Mouse (Mus musculus): ENCODE data around the gene 2310061I04Rik. TPM values are rescaled to one million over a fixed set of nuclear protein-coding genes. Genes with fewer than 3 reads are reported as not detected.
"Not testable (repeated sequence)": the region's sequence is repeated elsewhere in the genome, so short reads cannot be mapped to it uniquely, and the experiment has no call there.

Gene 2310061I04Rik
- polyA plus RNA-seq (2012; rRNA removed) (53.9 and 68.4 TPM in 2 replicates), polyA plus RNA-seq (2014; fragmentation: Nextera tagmentation; extraction: Ambion mirVana) (20.6 and 20.7 TPM in 2 replicates)

DNA sequence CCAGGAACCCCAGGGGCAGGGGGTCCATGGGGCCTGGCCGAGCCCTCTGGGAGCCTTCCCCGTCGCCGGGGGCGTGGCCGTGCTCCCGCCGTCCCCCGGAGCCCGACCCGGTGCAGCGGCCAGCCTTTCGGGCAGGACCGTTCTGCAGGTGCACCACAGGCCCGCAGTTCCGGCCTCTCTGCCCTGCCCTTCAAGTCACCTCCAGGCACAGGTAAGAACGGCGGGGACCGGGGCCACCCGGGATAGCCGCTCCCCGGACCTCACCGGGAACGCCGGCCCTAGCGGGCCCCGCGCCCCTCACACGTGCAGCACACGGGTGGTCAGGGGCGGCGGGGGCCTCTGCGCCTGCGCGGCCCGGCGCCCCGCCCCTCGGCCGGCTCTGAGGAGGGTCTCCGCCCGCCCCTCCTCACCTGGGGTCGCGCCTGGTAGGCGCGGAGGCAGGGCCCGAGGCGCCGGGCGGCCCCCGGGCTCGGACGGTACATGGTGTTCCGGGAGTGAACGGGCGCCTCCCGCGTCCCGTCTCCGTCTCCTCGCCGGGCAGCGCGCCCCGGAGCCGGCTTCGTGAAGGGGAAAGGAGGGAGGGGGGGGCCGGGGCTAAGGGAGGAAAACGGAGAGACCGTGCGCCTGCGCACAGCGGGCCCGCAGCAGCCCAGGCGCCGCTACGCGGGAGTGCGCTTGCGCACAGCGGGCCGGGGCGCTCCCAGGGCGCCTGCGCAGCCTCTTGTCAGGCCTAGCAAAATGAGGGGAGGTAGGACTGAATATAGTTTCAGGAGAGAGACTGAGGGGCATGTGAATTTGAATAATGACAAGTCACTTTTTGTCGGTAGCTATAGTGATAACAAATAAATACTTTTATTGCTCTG, at the start of gene 2310061I04Rik:
2310061I04Rik (minus strand) TSS at position 651 of the 863 bp plus-strand sequence.
- H3K4me1 ChIP-seq (ENCODE audit: control insufficient read depth, insufficient read depth, low read length): 0 out of 2 replicates have a peak, but pooled peaks cover 11% of the 10 kb centered on the region
- no peaks in the 10 kb centered on the region for H3K9me3 ChIP-seq (ENCODE audit: control insufficient read depth, low read length)
- H3K9ac ChIP-seq (ENCODE audit: low read depth, low read length, severe bottlenecking): peak within 1 kb of the TSS; percentile 80
- TF ChIP-seq POLR2A (IDR thresholded peaks at IDR 0.05; ENCODE audit: borderline replicate concordance, extremely low read depth, insufficient read depth, insufficient read length): no peak
- H3K27me3 ChIP-seq (ENCODE audit: control insufficient read depth, insufficient read depth, low read length): no peaks in the 10 kb centered on the region
- peak within 1 kb of the TSS; percentile 84 for H3K27ac ChIP-seq (replicated peaks; ENCODE audit: low read depth, low read length)
- peak within 1 kb of the TSS; percentile 79 for H3K4me3 ChIP-seq (replicated peaks; ENCODE audit: low read length)
- WGBS: 0% methylated on average over 40 of the region's 86 CpGs
- peaks cover 61% of the 10 kb centered on the region for H3K36me3 ChIP-seq (ENCODE audit: control insufficient read depth, insufficient read depth, low read length)
- DNase-seq (ENCODE audit: low spot score) (peak; percentile 93), ATAC-seq (ENCODE audit: low FRiP score, low read depth) (peak; percentile 93)
- H3K4me2 ChIP-seq (replicated peaks; ENCODE audit: low read depth, low read length, severe bottlenecking): peak within 1 kb of the TSS; percentile 99

- ATAC-seq (ENCODE audit: low FRiP score, low read depth): no peak
- Histone ChIP-seq H3K4me2 (replicated peaks; ENCODE audit: low read depth, low read length, severe bottlenecking) (no peak overlapping the region), H3K27me3 (ENCODE audit: control insufficient read depth, insufficient read depth, low read length) (no peaks in the 10 kb centered on the region), H3K4me3 (replicated peaks; ENCODE audit: low read length) (no peak overlapping the region), H3K9ac (ENCODE audit: low read depth, low read length, severe bottlenecking) (no peak overlapping the region), H3K27ac (replicated peaks; ENCODE audit: low read depth, low read length) (no peak overlapping the region), H3K4me1 (ENCODE audit: control insufficient read depth, insufficient read depth, low read length) (no peaks in the 10 kb centered on the region), H3K36me3 (ENCODE audit: control insufficient read depth, insufficient read depth, low read length) (no peaks in the 10 kb centered on the region), H3K9me3 (ENCODE audit: control insufficient read depth, low read length) (no peaks in the 10 kb centered on the region)
- TF ChIP-seq POLR2A (IDR thresholded peaks at IDR 0.05; ENCODE audit: borderline replicate concordance, extremely low read depth, insufficient read depth, insufficient read length): no peak
- WGBS: 60% methylated on average over 1 of the region's 1 CpGs
- DNase-seq (ENCODE audit: low spot score): no peak
Observed at GRCm38 (mm10) chr17:35939941-35940340, 42.7 kb upstream of the 2310061I04Rik start.

DNA sequence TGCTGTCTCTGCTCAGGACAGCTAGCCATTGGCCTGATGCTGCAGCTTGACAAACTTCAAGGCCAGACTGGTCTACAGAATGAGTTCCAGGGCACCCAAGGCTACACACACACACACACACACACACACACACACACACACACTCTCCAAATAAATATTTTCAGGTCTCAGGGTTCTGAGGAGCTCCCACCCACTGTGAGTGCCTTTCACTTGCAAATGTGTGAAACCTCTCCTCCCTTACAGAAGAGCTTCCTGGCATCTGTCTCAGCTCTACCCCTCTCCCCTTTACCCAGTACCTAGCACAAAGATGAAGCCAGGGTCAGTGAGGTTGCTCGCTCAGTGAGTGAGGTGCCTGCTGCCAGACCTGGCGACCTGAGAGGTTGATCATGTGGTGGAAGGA, 41.9 kb upstream of the 2310061I04Rik start:
- H3K4me2 ChIP-seq (replicated peaks; ENCODE audit: low read depth, low read length, severe bottlenecking): no peak overlapping the region
- no peak for ATAC-seq (ENCODE audit: low FRiP score, low read depth)
- H3K36me3 ChIP-seq (ENCODE audit: control insufficient read depth, insufficient read depth, low read length): no peaks in the 10 kb centered on the region
- H3K9ac ChIP-seq (ENCODE audit: low read depth, low read length, severe bottlenecking): no peak overlapping the region
- WGBS: 69% methylated on average over 2 of the region's 2 CpGs
- DNase-seq (ENCODE audit: low spot score): no peak
- H3K4me1 ChIP-seq (ENCODE audit: control insufficient read depth, insufficient read depth, low read length): no peaks in the 10 kb centered on the region
- no peak for TF ChIP-seq POLR2A (IDR thresholded peaks at IDR 0.05; ENCODE audit: borderline replicate concordance, extremely low read depth, insufficient read depth, insufficient read length)
- H3K27ac ChIP-seq (replicated peaks; ENCODE audit: low read depth, low read length): no peak overlapping the region
- no peak overlapping the region for H3K4me3 ChIP-seq (replicated peaks; ENCODE audit: low read length)
- no peaks in the 10 kb centered on the region for H3K9me3 ChIP-seq (ENCODE audit: control insufficient read depth, low read length)
- H3K27me3 ChIP-seq (ENCODE audit: control insufficient read depth, insufficient read depth, low read length): no peaks in the 10 kb centered on the region

DNA sequence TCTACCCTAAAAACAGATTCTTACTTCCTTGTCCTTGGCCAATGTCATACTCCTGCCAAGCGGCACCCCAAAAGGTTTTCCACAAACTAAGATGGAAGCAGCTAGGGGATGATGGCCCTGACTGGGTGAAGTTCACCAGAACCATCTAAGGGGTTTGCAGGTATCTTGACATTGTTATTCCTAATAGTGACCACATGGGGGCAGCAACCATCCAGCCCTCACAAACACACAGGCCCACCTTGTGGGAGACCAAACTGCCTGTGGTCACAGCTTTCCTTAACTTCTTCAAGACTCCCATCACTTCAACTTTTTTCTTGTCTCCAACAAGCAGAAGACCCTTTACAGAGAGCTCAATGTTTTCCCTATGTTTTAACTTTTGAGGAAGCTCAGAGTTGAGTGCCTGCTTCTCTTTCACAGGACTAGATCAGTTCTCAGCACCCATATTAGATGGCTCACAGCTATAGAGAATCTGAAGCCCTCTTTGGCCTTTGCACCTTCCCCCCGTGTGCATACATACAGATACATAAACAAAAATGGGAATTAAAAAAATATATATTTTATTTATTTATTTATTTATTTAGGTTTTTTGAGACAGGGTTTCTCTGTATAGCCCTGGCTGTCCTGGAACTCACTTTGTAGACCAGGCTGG, 40.6 kb upstream of the 2310061I04Rik start:
- no peaks in the 10 kb centered on the region for H3K9me3 ChIP-seq (ENCODE audit: control insufficient read depth, low read length)
- H3K9ac ChIP-seq (ENCODE audit: low read depth, low read length, severe bottlenecking): no peak overlapping the region
- TF ChIP-seq POLR2A (IDR thresholded peaks at IDR 0.05; ENCODE audit: borderline replicate concordance, extremely low read depth, insufficient read depth, insufficient read length): no peak
- DNase-seq (ENCODE audit: low spot score) (peak; percentile 65), ATAC-seq (ENCODE audit: low FRiP score, low read depth) (peak; percentile 81; the same call in 1 of the 2 replicates)
- no peaks in the 10 kb centered on the region for H3K36me3 ChIP-seq (ENCODE audit: control insufficient read depth, insufficient read depth, low read length)
- no peaks in the 10 kb centered on the region for H3K4me1 ChIP-seq (ENCODE audit: control insufficient read depth, insufficient read depth, low read length)
- no peaks in the 10 kb centered on the region for H3K27me3 ChIP-seq (ENCODE audit: control insufficient read depth, insufficient read depth, low read length)
- no peak overlapping the region for H3K4me2 ChIP-seq (replicated peaks; ENCODE audit: low read depth, low read length, severe bottlenecking)
- no peak overlapping the region for H3K4me3 ChIP-seq (replicated peaks; ENCODE audit: low read length)
- WGBS: 46% methylated on average over 2 of the region's 2 CpGs
- H3K27ac ChIP-seq (replicated peaks; ENCODE audit: low read depth, low read length): no peak overlapping the region

- not testable (repeated sequence) for H3K4me3 ChIP-seq (replicated peaks; ENCODE audit: low read length); DNase-seq (ENCODE audit: low spot score); H3K4me1 ChIP-seq (ENCODE audit: control insufficient read depth, insufficient read depth, low read length); H3K9me3 ChIP-seq (ENCODE audit: control insufficient read depth, low read length); H3K27ac ChIP-seq (replicated peaks; ENCODE audit: low read depth, low read length); H3K27me3 ChIP-seq (ENCODE audit: control insufficient read depth, insufficient read depth, low read length); H3K9ac ChIP-seq (ENCODE audit: low read depth, low read length, severe bottlenecking); H3K36me3 ChIP-seq (ENCODE audit: control insufficient read depth, insufficient read depth, low read length); H3K4me2 ChIP-seq (replicated peaks; ENCODE audit: low read depth, low read length, severe bottlenecking); ATAC-seq (ENCODE audit: low FRiP score, low read depth)
- WGBS: 84% methylated on average over 14 of the region's 14 CpGs
Observed at GRCm38 (mm10) chr17:35935763-35936162, 38.5 kb upstream of the 2310061I04Rik start.
